Mouse (Mus musculus): ENCODE data around the gene Hecw2.

DNA sequence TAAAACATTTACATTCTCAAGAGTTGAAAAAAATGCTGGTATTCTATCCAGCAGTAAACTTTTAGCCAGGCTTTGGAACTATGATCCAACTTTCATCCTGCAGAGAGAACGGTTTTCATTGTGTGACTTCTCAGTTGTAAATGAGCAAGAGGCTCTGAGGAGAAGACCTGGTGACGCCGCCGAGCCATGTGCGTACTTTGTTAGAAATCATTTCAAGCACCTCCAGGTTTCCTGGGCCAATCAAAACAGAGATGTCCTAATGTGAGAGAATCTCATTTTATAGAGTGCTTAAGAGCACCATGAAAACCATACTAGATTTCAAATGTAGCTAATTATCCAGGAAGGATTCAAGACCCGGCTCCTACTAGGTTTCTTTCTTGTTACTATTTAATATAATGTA lies 398.7 kb downstream of the Hecw2 start:
- no peak for TF ChIP-seq POLR2A (IDR thresholded peaks at IDR 0.05; ENCODE audit: low read depth, low read length)
- TF ChIP-seq CTCF (conservative IDR thresholded peaks at IDR 0.05; ENCODE audit: insufficient read depth, insufficient read length, low read depth, low read length): no peak

Data from kidney, adult 2 months (tissue).